Mouse (Mus musculus) heart, embryonic 11.5 days (tissue): ENCODE results near the gene Mc1r. TPM values are rescaled to one million over a fixed set of nuclear protein-coding genes. Genes with fewer than 3 reads are reported as not detected.
"Not testable (repeated sequence)": the region's sequence is repeated elsewhere in the genome, so short reads cannot be mapped to it uniquely, and the experiment has no call there.

Source experiments
- ATAC-seq: fragments of 200-750 bp; cut with Nextera tagmentation; replicated peaks from 2 replicates; pipeline ENCODE4 v1.8.0; 2017; ENCODE audit warnings: moderate library complexity; ENCODE audit not compliant: insufficient number of reproducible peaks, low FRiP score, low TSS enrichment
- H3K27ac ChIP-seq: fragments of 300-500 bp; sonication (generic); 2 replicates; pipeline ENCODE4 v1.5.1; 2014; ENCODE audit warnings: mild to moderate bottlenecking, low read depth, low read length
- H3K27me3 ChIP-seq: fragments of 300-500 bp; sonication (generic); 2 replicates; pipeline ENCODE4 v1.6.1; 2014; ENCODE audit warnings: mild to moderate bottlenecking, low read length, mixed read lengths; ENCODE audit not compliant: control insufficient read depth, insufficient read depth
- H3K36me3 ChIP-seq: fragments of 300-500 bp; sonication (generic); 2 replicates; pipeline ENCODE4 v1.6.1; 2014; ENCODE audit warnings: mild to moderate bottlenecking, low read length, moderate library complexity, mixed read lengths; ENCODE audit not compliant: control insufficient read depth, insufficient read depth
- H3K4me1 ChIP-seq: fragments of 300-500 bp; sonication (generic); 2 replicates; pipeline ENCODE4 v1.6.1; 2014; ENCODE audit warnings: low read length; ENCODE audit not compliant: control insufficient read depth, insufficient read depth
- H3K4me2 ChIP-seq: fragments of 300-500 bp; sonication (generic); 2 replicates; pipeline ENCODE4 v1.6.1; 2014; ENCODE audit warnings: mild to moderate bottlenecking, moderate library complexity
- H3K4me3 ChIP-seq: fragments of 300-500 bp; sonication (generic); 2 replicates; pipeline ENCODE4 v1.5.1; 2014; ENCODE audit warnings: low read depth, low read length
- H3K9ac ChIP-seq: fragments of 300-500 bp; sonication (generic); 2 replicates; pipeline ENCODE4 v1.6.1; 2014; ENCODE audit warnings: mild to moderate bottlenecking, low read depth, low read length, moderate library complexity
- H3K9me3 ChIP-seq: fragments of 300-500 bp; sonication (generic); replicated peaks from 2 replicates; pipeline ENCODE4 v1.6.1; 2016; ENCODE audit warnings: low read length; ENCODE audit not compliant: control insufficient read depth
- WGBS: fragments of 180-500 bp; shearing (Covaris S2); extraction: QIAGEN DNeasy Blood & Tissue Kit; methylation state at CpG from one replicate; pipeline ENCODE4 v1.1.7; 2014; ENCODE audit not compliant: insufficient replicate concordance; 5-methylcytosine and 5-hydroxymethylcytosine counted together
- polyA plus RNA-seq: library from polyadenylated mRNA; unstranded; fragments of >200 nt; fragmentation: Nextera tagmentation; extraction: Ambion mirVana; gene quantifications from 2 replicates; pipeline ENCODE4 v1.2.1, GENCODE M21; 2014

Gene Mc1r
- polyA plus RNA-seq, 1 experiment from 2014 or later = not detected

GRCm38 (mm10) chr8:123431616-123432365 lies 24.9 kb downstream of the Mc1r start:
- 91% methylated on average over 25 of the region's 25 CpGs for WGBS
- Histone ChIP-seq H3K27me3 (no peaks in the 10 kb centered on the region), H3K9ac (no peak overlapping the region), H3K4me2 (no peak overlapping the region), H3K9me3 (peaks cover 29% of the 10 kb centered on the region), H3K4me1 (no peaks in the 10 kb centered on the region), H3K4me3 (no peak overlapping the region), H3K27ac (no peak overlapping the region), H3K36me3 (no peaks in the 10 kb centered on the region)
- no peak for ATAC-seq

GRCm38 (mm10) chr8:123432381-123432780 lies 25.5 kb downstream of the Mc1r start:
- peaks cover 25% of the 10 kb centered on the region for H3K9me3 ChIP-seq
- no peak overlapping the region for H3K9ac ChIP-seq
- ATAC-seq = no peak
- H3K4me1 ChIP-seq = no peaks in the 10 kb centered on the region
- no peak overlapping the region for H3K4me3 ChIP-seq
- H3K36me3 ChIP-seq = no peaks in the 10 kb centered on the region
- H3K27me3 ChIP-seq = no peaks in the 10 kb centered on the region
- H3K27ac ChIP-seq = no peak overlapping the region
- no peak overlapping the region for H3K4me2 ChIP-seq
- 95% methylated on average over 16 of the region's 16 CpGs for WGBS

- H3K27me3 ChIP-seq, H3K9ac ChIP-seq, ATAC-seq, H3K4me3 ChIP-seq, H3K4me1 ChIP-seq, H3K27ac ChIP-seq, H3K36me3 ChIP-seq, H3K4me2 ChIP-seq: not testable (repeated sequence)
- WGBS = 93% methylated on average over 44 of the region's 47 CpGs
- H3K9me3 ChIP-seq = peaks cover 15% of the 10 kb centered on the region
Measured at GRCm38 (mm10) chr8:123433241-123433974, 26.5 kb downstream of the Mc1r start.

- Histone ChIP-seq H3K9me3 (no peaks in the 10 kb centered on the region), H3K4me3 (no peak overlapping the region), H3K4me2 (no peak overlapping the region), H3K4me1 (peaks cover 15% of the 10 kb centered on the region), H3K36me3 (no peaks in the 10 kb centered on the region), H3K27ac (no peak overlapping the region), H3K27me3 (no peaks in the 10 kb centered on the region), H3K9ac (no peak overlapping the region)
- no peak for ATAC-seq
- WGBS = 85% methylated on average over 2 of the region's 2 CpGs
Measured at GRCm38 (mm10) chr8:123441788-123442187, 34.9 kb downstream of the Mc1r start.

- ATAC-seq = no peak
- peaks cover 20% of the 10 kb centered on the region for H3K4me1 ChIP-seq
- no peak overlapping the region for H3K27ac ChIP-seq
- peak overlapping the region; percentile 76 for H3K4me2 ChIP-seq
- WGBS = 84% methylated on average over 5 of the region's 5 CpGs
- no peaks in the 10 kb centered on the region for H3K27me3 ChIP-seq
- no peaks in the 10 kb centered on the region for H3K36me3 ChIP-seq
- peak overlapping the region; percentile 56; the same call in 1 of the 2 replicates for H3K4me3 ChIP-seq
- H3K9ac ChIP-seq = no peak overlapping the region
- H3K9me3 ChIP-seq = no peaks in the 10 kb centered on the region
Measured at GRCm38 (mm10) chr8:123442351-123442750, 35.4 kb downstream of the Mc1r start.

- Histone ChIP-seq H3K27me3 (no peaks in the 10 kb centered on the region), H3K4me1 (peaks cover 22% of the 10 kb centered on the region), H3K9ac (peak overlapping the region; percentile 91), H3K4me3 (peak overlapping the region; percentile 56), H3K27ac (peak overlapping the region; percentile 84), H3K4me2 (peak overlapping the region; percentile 76), H3K9me3 (no peaks in the 10 kb centered on the region), H3K36me3 (no peaks in the 10 kb centered on the region)
- peak; percentile 85 for ATAC-seq
- 2% methylated on average over 41 of the region's 41 CpGs for WGBS
Measured at GRCm38 (mm10) chr8:123442871-123443575, 36.1 kb downstream of the Mc1r start.

GRCm38 (mm10) chr8:123443576-123443921 lies 36.6 kb downstream of the Mc1r start:
- no peaks in the 10 kb centered on the region for H3K9me3 ChIP-seq
- no peak overlapping the region for H3K27ac ChIP-seq
- H3K27me3 ChIP-seq = no peaks in the 10 kb centered on the region
- no peak for ATAC-seq
- peak overlapping the region; percentile 56 for H3K4me3 ChIP-seq
- H3K9ac ChIP-seq = peak overlapping the region; percentile 91
- peaks cover 22% of the 10 kb centered on the region for H3K4me1 ChIP-seq
- WGBS = 39% methylated on average over 4 of the region's 4 CpGs
- peak overlapping the region; percentile 76 for H3K4me2 ChIP-seq
- H3K36me3 ChIP-seq = no peaks in the 10 kb centered on the region

GRCm38 (mm10) chr8:123444131-123444530 lies 37.2 kb downstream of the Mc1r start:
- Histone ChIP-seq H3K9ac (no peak overlapping the region), H3K4me2 (no peak overlapping the region), H3K36me3 (no peaks in the 10 kb centered on the region; the same call in 1 of the 2 replicates), H3K4me1 (peaks cover 22% of the 10 kb centered on the region), H3K4me3 (no peak overlapping the region), H3K9me3 (no peaks in the 10 kb centered on the region), H3K27ac (no peak overlapping the region), H3K27me3 (no peaks in the 10 kb centered on the region)
- WGBS = 76% methylated on average over 6 of the region's 6 CpGs
- no peak for ATAC-seq
